Mouse (Mus musculus) liver, embryonic 16.5 days (tissue): ENCODE data around the gene Zfp207. TPM values are rescaled to one million over a fixed set of nuclear protein-coding genes. Genes with fewer than 3 reads are reported as not detected.

Source experiments
- ATAC-seq: fragments of 200-750 bp; cut with Nextera tagmentation; 2 replicates; pipeline ENCODE4 v1.8.0; 2017; ENCODE audit warnings: low read depth, mild to moderate bottlenecking, moderate number of reproducible peaks, moderate library complexity
- H3K27ac ChIP-seq: fragments of 300-500 bp; sonication (generic); 2 replicates; pipeline ENCODE4 v1.5.1; 2014; ENCODE audit warnings: mild to moderate bottlenecking, low read length
- H3K27me3 ChIP-seq: fragments of 300-500 bp; sonication (generic); 2 replicates; pipeline ENCODE4 v1.6.1; 2014; ENCODE audit warnings: low read depth, low read length, mixed read lengths; ENCODE audit not compliant: control insufficient read depth, insufficient read depth
- H3K36me3 ChIP-seq: fragments of 300-500 bp; sonication (generic); 2 replicates; pipeline ENCODE4 v1.6.1; 2014; ENCODE audit warnings: mild to moderate bottlenecking; ENCODE audit not compliant: control insufficient read depth, insufficient read depth
- H3K4me1 ChIP-seq: fragments of 300-500 bp; sonication (generic); 2 replicates; pipeline ENCODE4 v1.6.1; 2014; ENCODE audit warnings: low read depth, low read length, mixed read lengths; ENCODE audit not compliant: control insufficient read depth
- H3K4me2 ChIP-seq: fragments of 300-500 bp; sonication (generic); 2 replicates; pipeline ENCODE4 v1.6.1; 2014; ENCODE audit warnings: low read depth, low read length, mixed read lengths
- H3K4me3 ChIP-seq: fragments of 300-500 bp; sonication (generic); 2 replicates; pipeline ENCODE4 v1.5.1; 2014; ENCODE audit warnings: low read depth, mild to moderate bottlenecking, low read length
- H3K9ac ChIP-seq: fragments of 300-500 bp; sonication (generic); 2 replicates; pipeline ENCODE4 v1.6.1; 2014; ENCODE audit warnings: low read depth, low read length
- H3K9me3 ChIP-seq: fragments of 300-500 bp; sonication (generic); replicated peaks from 2 replicates; pipeline ENCODE4 v1.6.1; 2016; ENCODE audit warnings: low read length; ENCODE audit not compliant: control insufficient read depth
- WGBS: fragments of 180-500 bp; shearing (Covaris S2); extraction: QIAGEN DNeasy Blood & Tissue Kit; methylation state at CpG from one replicate; pipeline ENCODE4 v1.1.7; 2014; ENCODE audit not compliant: insufficient replicate concordance; 5-methylcytosine and 5-hydroxymethylcytosine counted together
- polyA plus RNA-seq: library from polyadenylated mRNA; unstranded; fragments of >200 nt; fragmentation: Nextera tagmentation; extraction: Ambion mirVana; gene quantifications from 2 replicates; pipeline ENCODE4 v1.2.1, GENCODE M21; 2015

The Zfp207 gene
- 81.5 and 87.4 TPM in 2 replicates for polyA plus RNA-seq

DNA sequence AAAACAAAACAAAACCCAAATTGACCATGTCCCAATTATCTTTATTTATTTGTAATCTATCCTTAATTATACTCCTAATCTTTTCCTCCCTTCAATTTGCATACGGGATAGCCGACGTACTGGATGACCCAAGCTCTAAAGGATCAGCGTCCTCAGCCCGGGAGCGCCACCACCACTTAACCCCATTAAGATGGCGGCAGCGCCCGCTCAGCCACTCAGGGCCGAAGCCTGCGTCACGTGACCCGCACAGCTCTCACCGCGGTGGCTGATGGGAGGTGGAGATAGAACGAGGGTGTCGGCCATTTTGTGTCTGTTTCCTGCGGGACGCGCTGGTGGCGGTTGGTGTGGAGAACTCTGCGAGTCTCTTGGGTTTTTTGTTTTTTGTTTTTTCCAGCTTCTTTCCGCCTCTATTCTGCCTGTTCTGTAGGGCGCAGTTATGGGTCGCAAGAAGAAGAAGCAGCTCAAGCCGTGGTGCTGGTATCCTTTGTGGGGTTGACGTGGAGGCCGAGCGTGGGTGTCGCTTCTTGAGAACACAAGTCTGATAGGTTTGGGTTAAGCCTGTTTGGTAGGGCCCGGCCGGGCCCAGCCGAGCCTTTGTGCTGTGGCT is at the start of gene Zfp207:
Zfp207 (plus strand) TSS at position 261 of the 607 bp plus-strand sequence.
- Histone ChIP-seq H3K27ac (peak within 1 kb of the TSS; percentile 97), H3K9ac (peak within 1 kb of the TSS; percentile 96), H3K36me3 (peaks cover 9% of the 10 kb centered on the region), H3K4me3 (peak within 1 kb of the TSS; percentile 96), H3K27me3 (no peaks in the 10 kb centered on the region), H3K4me1 (peaks cover 23% of the 10 kb centered on the region), H3K9me3 (no peaks in the 10 kb centered on the region), H3K4me2 (peak within 1 kb of the TSS; percentile 86)
- ATAC-seq: peak; percentile 92
- 0% methylated on average over 33 of the region's 33 CpGs for WGBS

DNA sequence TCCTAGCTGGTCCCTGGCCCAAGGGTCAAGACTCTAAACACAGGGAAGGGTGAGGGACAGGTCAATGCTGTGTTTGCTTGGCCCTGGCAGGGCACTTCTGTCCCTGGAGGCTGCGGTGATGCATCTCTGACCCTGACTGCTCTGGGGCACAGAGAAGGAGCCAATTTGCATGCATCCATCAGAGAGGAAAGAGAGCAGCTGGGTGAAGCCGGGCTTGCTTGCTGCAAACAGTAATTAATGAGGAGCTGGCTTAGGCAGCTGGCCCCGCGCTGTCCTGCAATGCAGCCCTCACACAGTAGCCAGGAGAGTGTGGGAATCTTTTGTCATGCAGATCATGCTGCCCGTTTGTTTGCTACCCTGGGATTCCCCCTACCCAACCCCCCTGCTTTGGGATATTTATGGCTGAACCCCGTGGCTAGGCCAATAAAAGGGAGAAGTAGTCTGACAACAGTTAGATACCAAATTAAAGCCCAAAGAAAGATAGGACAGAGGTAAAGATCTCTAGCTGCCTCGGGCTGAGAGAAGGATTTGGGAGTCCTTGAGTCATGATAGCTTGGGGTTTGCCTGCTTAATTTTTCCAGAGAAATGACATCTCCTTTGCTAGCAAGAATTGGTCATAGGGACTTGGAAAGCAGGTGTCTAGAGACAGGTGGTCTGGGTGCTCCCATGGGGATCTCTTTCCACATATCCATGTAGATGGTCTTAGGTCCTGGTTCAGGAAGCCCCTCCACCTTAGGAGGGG is 47.3 kb upstream of the Zfp207 start:
- Histone ChIP-seq H3K4me2 (no peak overlapping the region), H3K9ac (no peak overlapping the region), H3K36me3 (no peaks in the 10 kb centered on the region), H3K9me3 (no peaks in the 10 kb centered on the region), H3K4me3 (no peak overlapping the region), H3K27ac (no peak overlapping the region), H3K27me3 (no peaks in the 10 kb centered on the region; the same call in 1 of the 2 replicates), H3K4me1 (no peaks in the 10 kb centered on the region)
- 11% methylated on average over 7 of the region's 7 CpGs for WGBS
- no peak for ATAC-seq

- no peak for ATAC-seq
- Histone ChIP-seq H3K27me3 (no peaks in the 10 kb centered on the region; the same call in 1 of the 2 replicates), H3K4me3 (no peak overlapping the region), H3K4me1 (no peaks in the 10 kb centered on the region), H3K9me3 (no peaks in the 10 kb centered on the region), H3K9ac (no peak overlapping the region), H3K4me2 (no peak overlapping the region), H3K36me3 (no peaks in the 10 kb centered on the region), H3K27ac (no peak overlapping the region)
- 18% methylated on average over 6 of the region's 6 CpGs for WGBS
Observed at GRCm38 (mm10) chr11:80336351-80336730, 46.7 kb upstream of the Zfp207 start.

DNA sequence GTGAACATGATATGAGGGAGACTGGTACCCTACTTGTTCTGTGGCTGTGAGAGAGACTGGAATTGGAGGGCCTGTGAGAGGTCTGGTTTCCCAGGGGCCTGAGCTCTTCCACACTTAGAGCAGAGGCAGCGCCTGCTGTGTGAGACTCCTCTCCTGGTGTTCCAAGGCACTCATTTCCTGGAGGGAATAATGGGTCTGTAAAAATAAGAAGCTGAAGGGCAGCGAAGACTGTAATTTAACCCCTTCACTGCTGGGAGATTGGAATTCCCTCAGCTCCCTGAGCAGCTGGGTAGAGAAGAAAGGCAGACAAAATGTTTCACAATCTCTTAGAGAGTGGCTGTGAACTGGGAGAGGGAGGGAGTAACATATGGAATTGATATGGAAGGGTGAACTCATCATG is 40.6 kb upstream of the Zfp207 start:
- H3K36me3 ChIP-seq: no peaks in the 10 kb centered on the region
- ATAC-seq: no peak
- no peaks in the 10 kb centered on the region for H3K9me3 ChIP-seq
- no peaks in the 10 kb centered on the region for H3K4me1 ChIP-seq
- WGBS: 26% methylated on average over 2 of the region's 2 CpGs
- H3K4me2 ChIP-seq: no peak overlapping the region
- H3K4me3 ChIP-seq: no peak overlapping the region
- H3K27ac ChIP-seq: no peak overlapping the region
- no peak overlapping the region for H3K9ac ChIP-seq
- no peaks in the 10 kb centered on the region for H3K27me3 ChIP-seq

GRCm38 (mm10) chr11:80351832-80352430 is 31.1 kb upstream of the Zfp207 start:
- H3K27ac ChIP-seq: no peak overlapping the region
- H3K9me3 ChIP-seq: no peaks in the 10 kb centered on the region

DNA sequence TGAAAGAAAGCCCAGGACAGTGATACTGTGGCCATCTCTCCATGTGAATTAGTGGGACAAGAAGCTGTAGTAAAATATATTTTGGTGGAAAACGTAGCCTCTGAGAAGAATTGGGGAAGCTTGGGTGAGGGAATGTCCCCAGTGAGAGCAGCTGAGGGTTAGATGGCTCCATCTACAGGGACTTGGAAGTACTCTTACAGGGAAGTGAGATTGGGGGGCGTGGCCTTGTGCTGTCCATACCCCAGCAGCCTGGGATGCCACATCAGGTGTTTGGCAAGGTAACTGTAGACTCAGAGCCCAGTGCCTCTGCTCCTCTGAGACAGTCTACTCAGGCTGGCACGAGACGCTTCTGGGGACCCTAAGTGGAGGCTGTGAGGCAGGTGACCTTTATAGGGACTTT is 28.2 kb upstream of the Zfp207 start:
- ATAC-seq: no peak
- Histone ChIP-seq H3K9ac (no peak overlapping the region), H3K36me3 (no peaks in the 10 kb centered on the region), H3K4me3 (no peak overlapping the region), H3K4me1 (no peaks in the 10 kb centered on the region), H3K27me3 (no peaks in the 10 kb centered on the region), H3K4me2 (no peak overlapping the region), H3K9me3 (no peaks in the 10 kb centered on the region), H3K27ac (no peak overlapping the region)
- 32% methylated on average over 4 of the region's 4 CpGs for WGBS

More at GRCm38 (mm10) chr11:80351832-80352430, 31.1 kb upstream of the Zfp207 start:
- Histone ChIP-seq H3K4me2 (no peak overlapping the region), H3K27me3 (no peaks in the 10 kb centered on the region), H3K4me1 (no peaks in the 10 kb centered on the region), H3K9ac (no peak overlapping the region), H3K36me3 (no peaks in the 10 kb centered on the region), H3K4me3 (no peak overlapping the region)
- WGBS: 65% methylated on average over 5 of the region's 5 CpGs
- no peak for ATAC-seq

DNA sequence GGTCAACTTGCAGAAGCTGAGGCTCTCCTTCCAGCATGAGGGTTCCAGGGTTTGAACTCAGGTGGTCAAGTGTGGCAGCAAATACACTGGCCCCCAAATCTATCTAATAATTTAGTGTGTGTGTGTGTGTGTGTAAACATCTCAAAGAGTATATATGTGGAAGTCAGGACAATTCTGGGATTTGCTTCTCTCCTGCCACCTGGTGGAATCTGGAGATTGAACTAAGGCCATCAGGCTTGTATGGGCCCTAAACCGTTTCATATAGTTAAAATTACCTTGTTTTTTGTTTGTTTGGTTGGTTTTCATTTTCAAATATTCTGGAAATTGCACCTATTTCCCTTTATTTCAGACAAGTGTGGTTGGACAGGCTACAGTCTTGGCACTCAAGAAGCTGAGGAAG is 14.1 kb upstream of the Zfp207 start:
- H3K4me3 ChIP-seq: no peak overlapping the region
- no peak overlapping the region for H3K9ac ChIP-seq
- peaks cover 7% of the 10 kb centered on the region for H3K36me3 ChIP-seq
- no peaks in the 10 kb centered on the region for H3K27me3 ChIP-seq
- no peaks in the 10 kb centered on the region for H3K4me1 ChIP-seq
- H3K4me2 ChIP-seq: no peak overlapping the region
- no peak for ATAC-seq
- H3K27ac ChIP-seq: no peak overlapping the region
- WGBS: 83% methylated on average over 1 of the region's 1 CpGs
- no peaks in the 10 kb centered on the region for H3K9me3 ChIP-seq

DNA sequence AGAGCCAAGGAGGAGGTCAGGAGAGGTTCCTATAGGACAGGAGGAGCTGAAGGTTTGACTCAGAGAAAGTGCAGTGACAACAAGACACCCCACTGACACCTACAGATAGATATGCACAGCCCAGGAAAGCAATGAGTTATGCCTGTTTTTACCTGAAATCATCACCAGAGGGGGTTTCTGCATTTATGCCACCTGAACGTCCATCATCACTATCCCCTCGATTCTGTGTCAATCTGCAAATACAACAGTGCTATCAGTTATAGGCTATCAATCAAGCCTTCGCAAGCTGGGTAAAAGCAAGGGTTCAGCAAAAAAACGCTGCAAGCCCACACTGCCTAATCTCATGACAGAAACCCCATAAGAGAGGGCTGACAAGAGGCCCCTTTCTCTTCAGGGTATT is 6.4 kb upstream of the Zfp207 start:
- ATAC-seq: no peak
- Histone ChIP-seq H3K36me3 (peaks cover 5% of the 10 kb centered on the region; the same call in 1 of the 2 replicates), H3K4me2 (peak overlapping the region; percentile 94; the same call in 1 of the 2 replicates), H3K4me1 (peaks cover 10% of the 10 kb centered on the region), H3K9me3 (no peaks in the 10 kb centered on the region), H3K27me3 (no peaks in the 10 kb centered on the region), H3K9ac (no peak overlapping the region), H3K4me3 (no peak overlapping the region), H3K27ac (no peak overlapping the region)
- WGBS: 41% methylated on average over 4 of the region's 4 CpGs
